Mouse (Mus musculus): ENCODE data around the gene Tmem268.

DNA sequence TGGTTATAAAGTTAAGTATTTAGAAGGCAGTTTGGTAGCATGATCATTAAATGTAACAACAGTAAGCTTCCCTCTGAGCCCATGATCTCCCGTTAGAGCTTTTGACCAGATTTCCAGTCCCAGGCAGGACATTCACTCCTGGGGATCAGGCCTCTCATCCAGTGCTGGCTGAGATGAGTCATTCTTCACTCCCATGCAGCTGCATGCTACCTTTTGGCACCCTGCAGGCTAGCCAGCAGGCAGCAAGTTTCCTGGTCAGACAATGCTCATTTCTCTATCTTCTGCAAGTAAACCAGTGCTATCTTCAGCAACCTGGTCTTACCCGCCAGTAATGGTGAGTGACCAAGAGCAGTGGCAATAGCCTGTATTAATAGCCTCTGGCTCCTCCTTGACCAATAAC lies 74.6 kb downstream of the Tmem268 start:
- no peak for TF ChIP-seq GATA1 (IDR thresholded peaks at IDR 0.05; ENCODE audit: low read length)
- no peak for TF ChIP-seq TAL1 (IDR thresholded peaks at IDR 0.05; ENCODE audit: low read length)

Measured in erythroblast, embryonic 14.5 days (primary cell).